Mouse (Mus musculus) cortical plate, adult 2 months (tissue): ENCODE data around the gene Kcnj14.

Experiments
- CTCF ChIP-seq: fragments of 200-500 bp; IDR thresholded peaks from 2 replicates; pipeline ENCODE4 v1.5.1; 2011; ENCODE audit warnings: mild to moderate bottlenecking, control low read depth, low read length; ENCODE audit not compliant: insufficient read depth; ENCODE audit errors: extremely low read depth
- POLR2A ChIP-seq: fragments of 200-500 bp; IDR thresholded peaks from 2 replicates; pipeline ENCODE4 v1.6.1; 2011; ENCODE audit warnings: mild to moderate bottlenecking, low read length, control low read depth; ENCODE audit not compliant: insufficient read depth; ENCODE audit errors: extremely low read depth

- TF ChIP-seq CTCF (no peak), POLR2A (no peak)
Measured at GRCm38 (mm10) chr7:45859008-45859407, 34.4 kb upstream of the Kcnj14 start.
